Mouse (Mus musculus): Measurements from ENCODE around the gene Adgb. TPM values are rescaled to one million over a fixed set of nuclear protein-coding genes. Genes with fewer than 3 reads are reported as not detected.

Adgb gene
- polyA plus RNA-seq, 1 experiment from 2014 or later = 0.13 TPM

- Histone ChIP-seq H3K36me3 (ENCODE audit: control insufficient read depth, insufficient read depth) (no peaks in the 10 kb centered on the region), H3K27me3 (replicated peaks; ENCODE audit: control insufficient read depth, insufficient read depth, low read length) (no peaks in the 10 kb centered on the region), H3K4me1 (replicated peaks; ENCODE audit: control insufficient read depth, insufficient read depth, low read length) (no peaks in the 10 kb centered on the region), H3K4me3 (ENCODE audit: low read depth, low read length) (no peak overlapping the region), H3K27ac (ENCODE audit: low read depth, low read length) (no peak overlapping the region), H3K9ac (ENCODE audit: low read depth, low read length) (no peak overlapping the region), H3K4me2 (replicated peaks; ENCODE audit: low read depth) (no peak overlapping the region), H3K9me3 (ENCODE audit: control insufficient read depth) (no peaks in the 10 kb centered on the region)
- TF ChIP-seq CTCF (IDR thresholded peaks at IDR 0.05; ENCODE audit: low read depth) = no peak
- no peak for ATAC-seq
- 58% methylated on average over 1 of the region's 1 CpGs for WGBS
These were observed 108.1 kb downstream of the Adgb start for GRCm38 (mm10) chr10:10364025-10364424.

- Histone ChIP-seq H3K4me2 (replicated peaks; ENCODE audit: low read depth) (no peak overlapping the region), H3K27me3 (replicated peaks; ENCODE audit: control insufficient read depth, insufficient read depth, low read length) (no peaks in the 10 kb centered on the region), H3K9me3 (ENCODE audit: control insufficient read depth) (no peaks in the 10 kb centered on the region), H3K36me3 (ENCODE audit: control insufficient read depth, insufficient read depth) (no peaks in the 10 kb centered on the region), H3K4me1 (replicated peaks; ENCODE audit: control insufficient read depth, insufficient read depth, low read length) (no peaks in the 10 kb centered on the region), H3K4me3 (ENCODE audit: low read depth, low read length) (no peak overlapping the region), H3K9ac (ENCODE audit: low read depth, low read length) (no peak overlapping the region), H3K27ac (ENCODE audit: low read depth, low read length) (no peak overlapping the region)
- TF ChIP-seq CTCF (IDR thresholded peaks at IDR 0.05; ENCODE audit: low read depth) = peak; percentile 59
- ATAC-seq = no peak
- 19% methylated on average over 3 of the region's 3 CpGs for WGBS
These were observed 116.4 kb downstream of the Adgb start for GRCm38 (mm10) chr10:10355605-10356227.

- H3K9ac ChIP-seq (ENCODE audit: low read depth, low read length) = no peak overlapping the region
- H3K4me3 ChIP-seq (ENCODE audit: low read depth, low read length) = no peak overlapping the region
- H3K4me2 ChIP-seq (replicated peaks; ENCODE audit: low read depth) = no peak overlapping the region
- TF ChIP-seq CTCF (IDR thresholded peaks at IDR 0.05; ENCODE audit: low read depth) = no peak
- no peaks in the 10 kb centered on the region for H3K36me3 ChIP-seq (ENCODE audit: control insufficient read depth, insufficient read depth)
- 0 out of 2 replicates have a peak, but pooled peaks cover 4% of the 10 kb centered on the region for H3K9me3 ChIP-seq (ENCODE audit: control insufficient read depth)
- no peak for ATAC-seq
- no peak overlapping the region for H3K27ac ChIP-seq (ENCODE audit: low read depth, low read length)
- no peaks in the 10 kb centered on the region for H3K27me3 ChIP-seq (replicated peaks; ENCODE audit: control insufficient read depth, insufficient read depth, low read length)
- 85% methylated on average over 3 of the region's 3 CpGs for WGBS
- no peaks in the 10 kb centered on the region for H3K4me1 ChIP-seq (replicated peaks; ENCODE audit: control insufficient read depth, insufficient read depth, low read length)
These were observed 119.9 kb downstream of the Adgb start for GRCm38 (mm10) chr10:10352184-10352583.

- no peaks in the 10 kb centered on the region for H3K4me1 ChIP-seq (replicated peaks; ENCODE audit: control insufficient read depth, insufficient read depth, low read length)
- no peak for ATAC-seq
- H3K27me3 ChIP-seq (replicated peaks; ENCODE audit: control insufficient read depth, insufficient read depth, low read length) = no peaks in the 10 kb centered on the region
- H3K9me3 ChIP-seq (ENCODE audit: control insufficient read depth) = 0 out of 2 replicates have a peak, but pooled peaks cover 4% of the 10 kb centered on the region
- H3K27ac ChIP-seq (ENCODE audit: low read depth, low read length) = no peak overlapping the region
- 83% methylated on average over 3 of the region's 3 CpGs for WGBS
- H3K9ac ChIP-seq (ENCODE audit: low read depth, low read length) = no peak overlapping the region
- H3K4me2 ChIP-seq (replicated peaks; ENCODE audit: low read depth) = no peak overlapping the region
- no peaks in the 10 kb centered on the region for H3K36me3 ChIP-seq (ENCODE audit: control insufficient read depth, insufficient read depth)
- no peak for TF ChIP-seq CTCF (IDR thresholded peaks at IDR 0.05; ENCODE audit: low read depth)
- H3K4me3 ChIP-seq (ENCODE audit: low read depth, low read length) = no peak overlapping the region
These were observed 121.6 kb downstream of the Adgb start for GRCm38 (mm10) chr10:10350550-10350949.

GRCm38 (mm10) chr10:10343930-10344329 is 128.2 kb downstream of the Adgb start:
- no peaks in the 10 kb centered on the region for H3K36me3 ChIP-seq (ENCODE audit: control insufficient read depth, insufficient read depth)
- H3K4me3 ChIP-seq (ENCODE audit: low read depth, low read length) = no peak overlapping the region
- no peaks in the 10 kb centered on the region for H3K27me3 ChIP-seq (replicated peaks; ENCODE audit: control insufficient read depth, insufficient read depth, low read length)
- H3K9me3 ChIP-seq (ENCODE audit: control insufficient read depth) = 0 out of 2 replicates have a peak, but pooled peaks cover 4% of the 10 kb centered on the region
- no peak for ATAC-seq
- no peak overlapping the region for H3K9ac ChIP-seq (ENCODE audit: low read depth, low read length)
- 85% methylated on average over 3 of the region's 3 CpGs for WGBS
- no peak overlapping the region for H3K4me2 ChIP-seq (replicated peaks; ENCODE audit: low read depth)
- H3K27ac ChIP-seq (ENCODE audit: low read depth, low read length) = no peak overlapping the region
- H3K4me1 ChIP-seq (replicated peaks; ENCODE audit: control insufficient read depth, insufficient read depth, low read length) = no peaks in the 10 kb centered on the region
- no peak for TF ChIP-seq CTCF (IDR thresholded peaks at IDR 0.05; ENCODE audit: low read depth)

- 86% methylated on average over 2 of the region's 2 CpGs for WGBS
- Histone ChIP-seq H3K9me3 (ENCODE audit: control insufficient read depth) (no peaks in the 10 kb centered on the region), H3K4me1 (replicated peaks; ENCODE audit: control insufficient read depth, insufficient read depth, low read length) (no peaks in the 10 kb centered on the region), H3K4me2 (replicated peaks; ENCODE audit: low read depth) (no peak overlapping the region), H3K27ac (ENCODE audit: low read depth, low read length) (no peak overlapping the region), H3K36me3 (ENCODE audit: control insufficient read depth, insufficient read depth) (no peaks in the 10 kb centered on the region), H3K9ac (ENCODE audit: low read depth, low read length) (no peak overlapping the region), H3K27me3 (replicated peaks; ENCODE audit: control insufficient read depth, insufficient read depth, low read length) (no peaks in the 10 kb centered on the region), H3K4me3 (ENCODE audit: low read depth, low read length) (no peak overlapping the region)
- no peak for TF ChIP-seq CTCF (IDR thresholded peaks at IDR 0.05; ENCODE audit: low read depth)
- ATAC-seq = no peak
These were observed 146.6 kb downstream of the Adgb start for GRCm38 (mm10) chr10:10325560-10325959.
